Mouse (Mus musculus) cortical plate, adult 2 months (tissue): ENCODE data around the gene Ccdc174. TPM values are rescaled to one million over a fixed set of nuclear protein-coding genes. Genes with fewer than 3 reads are reported as not detected.

Source experiments
- H3K27ac ChIP-seq: fragments of 200-500 bp; 2 replicates; pipeline ENCODE4 v1.5.1; 2012; ENCODE audit warnings: low read length, control low read depth, inconsistent platforms; ENCODE audit not compliant: insufficient read depth
- H3K4me1 ChIP-seq: fragments of 200-500 bp; 2 replicates; pipeline ENCODE4 v1.6.1; 2011; ENCODE audit warnings: low read length; ENCODE audit not compliant: control insufficient read depth, insufficient read depth
- H3K4me3 ChIP-seq: fragments of 200-500 bp; 2 replicates; pipeline ENCODE4 v1.5.1; 2011; ENCODE audit warnings: mild to moderate bottlenecking, low read length, control low read depth; ENCODE audit not compliant: insufficient read depth
- CTCF ChIP-seq: fragments of 200-500 bp; IDR thresholded peaks from 2 replicates; pipeline ENCODE4 v1.5.1; 2011; ENCODE audit warnings: mild to moderate bottlenecking, control low read depth, low read length; ENCODE audit not compliant: insufficient read depth; ENCODE audit errors: extremely low read depth
- POLR2A ChIP-seq: fragments of 200-500 bp; IDR thresholded peaks from 2 replicates; pipeline ENCODE4 v1.6.1; 2011; ENCODE audit warnings: mild to moderate bottlenecking, low read length, control low read depth; ENCODE audit not compliant: insufficient read depth; ENCODE audit errors: extremely low read depth
- polyA plus RNA-seq: library from polyadenylated mRNA; depleted of rRNA; stranded (reverse); fragments of >200 nt; gene quantifications from 2 replicates; pipeline ENCODE4 v1.2.3, GENCODE M21; 2012; rRNA removed

Ccdc174 gene
- polyA plus RNA-seq, 1 experiment = 18.5 TPM

- TF ChIP-seq CTCF = no peak
- TF ChIP-seq POLR2A = no peak
- Histone ChIP-seq H3K4me1 (peaks cover 5% of the 10 kb centered on the region; the same call in 1 of the 2 replicates), H3K4me3 (no peak overlapping the region), H3K27ac (no peak overlapping the region)
Measured at GRCm38 (mm10) chr6:91914011-91914410, 36.2 kb downstream of the Ccdc174 start.

GRCm38 (mm10) chr6:91917286-91917685 is 39.4 kb downstream of the Ccdc174 start:
- Histone ChIP-seq H3K4me1 (peaks cover 5% of the 10 kb centered on the region; the same call in 1 of the 2 replicates), H3K27ac (no peak overlapping the region), H3K4me3 (no peak overlapping the region)
- no peak for TF ChIP-seq CTCF
- no peak for TF ChIP-seq POLR2A

DNA sequence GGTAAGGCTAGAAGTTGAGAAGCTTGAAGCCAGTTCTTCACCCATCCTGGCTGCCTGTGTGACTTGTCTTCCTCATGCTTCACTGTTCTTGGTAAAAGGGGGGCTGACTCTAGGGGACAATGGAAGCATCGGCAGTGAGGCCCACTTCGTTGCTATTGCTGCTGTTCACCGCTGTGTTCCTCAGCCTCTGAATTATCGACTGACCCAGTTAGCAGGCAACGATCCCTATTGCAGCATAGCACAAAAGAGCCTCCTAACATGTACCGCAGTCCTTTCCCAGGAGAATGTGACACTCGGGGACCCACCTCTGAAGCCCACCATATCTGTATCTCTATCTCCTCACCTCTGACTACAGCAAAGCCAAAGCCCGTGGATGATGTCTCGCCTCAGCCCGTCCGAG is 39.9 kb downstream of the Ccdc174 start:
- peaks cover 5% of the 10 kb centered on the region; the same call in 1 of the 2 replicates for H3K4me1 ChIP-seq
- no peak overlapping the region for H3K4me3 ChIP-seq
- no peak overlapping the region for H3K27ac ChIP-seq
- TF ChIP-seq CTCF (no peak), POLR2A (no peak)

GRCm38 (mm10) chr6:91931231-91931630 is 53.4 kb downstream of the Ccdc174 start:
- Histone ChIP-seq H3K4me1 (no peaks in the 10 kb centered on the region), H3K4me3 (no peak overlapping the region), H3K27ac (no peak overlapping the region)
- TF ChIP-seq POLR2A (no peak), CTCF (no peak)

- Histone ChIP-seq H3K4me1 (no peaks in the 10 kb centered on the region), H3K27ac (no peak overlapping the region), H3K4me3 (no peak overlapping the region)
- TF ChIP-seq CTCF (no peak), POLR2A (no peak)
Measured at GRCm38 (mm10) chr6:91938491-91938890, 60.6 kb downstream of the Ccdc174 start.

DNA sequence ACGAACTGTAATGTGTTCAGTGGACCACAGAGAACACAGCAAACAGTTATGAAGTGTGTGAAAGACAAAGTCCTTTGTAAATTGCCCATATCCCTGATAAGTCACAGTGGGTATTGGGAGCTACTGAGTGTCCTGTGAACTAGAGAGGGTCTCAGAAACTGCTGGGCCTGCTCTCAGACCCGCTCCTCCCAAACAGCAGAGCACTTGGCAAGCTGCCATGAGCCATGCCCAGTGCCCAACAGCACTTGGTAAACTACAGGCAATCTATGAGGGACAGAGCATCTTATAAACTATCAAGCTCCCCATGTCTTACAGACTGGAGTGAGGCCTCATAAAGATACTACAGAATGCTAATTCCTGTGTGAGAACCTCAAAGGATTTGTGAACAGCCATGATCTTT is 70.6 kb downstream of the Ccdc174 start:
- H3K4me3 ChIP-seq = no peak overlapping the region
- TF ChIP-seq POLR2A (no peak), CTCF (no peak)
- no peaks in the 10 kb centered on the region for H3K4me1 ChIP-seq
- H3K27ac ChIP-seq = no peak overlapping the region

Other genes with a start within 250 kb of the Ccdc174 start
- gene Slc6a6, start 194.0 kb upstream of the Ccdc174 start, polyA plus RNA-seq = 94.9 and 105 TPM in 2 replicates
- 20.0 and 20.5 TPM in 2 replicates for gene Grip2, start 50.8 kb upstream of the Ccdc174 start, polyA plus RNA-seq
- 2.2 and 2.9 TPM in 2 replicates for gene 4930590J08Rik, start 24.8 kb downstream of the Ccdc174 start, polyA plus RNA-seq
- gene Fgd5, start 100.8 kb downstream of the Ccdc174 start, polyA plus RNA-seq = 4.0 and 5.0 TPM in 2 replicates
- gene Nr2c2, start 213.3 kb downstream of the Ccdc174 start, polyA plus RNA-seq = 41.8 and 44.4 TPM in 2 replicates